Mouse (Mus musculus) frontal cortex, adult (tissue): ENCODE measurements around the gene Atp8a2.

ENCODE experiments used
- ATAC-seq: cut with Nextera tagmentation; 2 replicates; pipeline ENCODE4 v1.9.2; 2017; ENCODE audit warnings: mild to moderate bottlenecking, moderate library complexity, mixed read lengths; ENCODE audit not compliant: low TSS enrichment

Gene Atp8a2

DNA sequence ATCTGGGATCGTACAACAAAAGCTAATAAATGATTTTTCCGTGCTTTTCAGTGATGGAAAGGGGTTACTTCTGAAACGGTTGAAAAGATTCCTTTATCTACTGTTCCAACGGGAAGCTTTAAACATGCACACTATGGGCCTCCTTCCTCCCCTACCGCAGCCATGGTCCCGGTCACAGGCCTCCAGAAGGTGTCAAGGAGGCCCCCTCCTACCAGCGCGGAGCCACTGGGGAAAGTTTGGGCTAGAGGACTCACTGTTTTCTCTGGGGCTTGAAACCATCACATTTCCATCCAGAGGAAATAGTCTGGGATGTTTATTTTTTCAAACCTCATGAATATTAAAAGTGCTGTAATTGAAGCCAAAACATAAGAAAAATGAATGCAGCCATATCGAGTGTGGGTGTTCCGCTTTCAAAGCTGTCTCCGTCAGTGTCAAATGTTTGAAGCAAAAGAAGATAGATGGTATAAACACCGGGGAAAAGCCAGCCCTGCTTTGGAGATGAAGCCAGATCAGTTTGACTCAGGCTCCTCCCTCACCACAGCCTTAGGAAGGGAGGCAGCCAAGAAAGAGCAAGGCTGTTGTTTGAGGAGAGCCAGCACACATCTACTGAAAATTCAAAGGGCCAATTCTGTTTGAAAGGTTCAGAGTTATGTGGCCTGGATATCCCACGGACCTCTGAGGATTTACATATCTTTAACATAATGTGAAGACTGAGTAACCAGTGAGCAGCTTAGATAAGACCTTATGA, 481.1 kb downstream of the Atp8a2 start:
- peak; percentile 90 for ATAC-seq

GRCm38 (mm10) chr14:59709505-59710335, 487.3 kb downstream of the Atp8a2 start:
- ATAC-seq: no peak

DNA sequence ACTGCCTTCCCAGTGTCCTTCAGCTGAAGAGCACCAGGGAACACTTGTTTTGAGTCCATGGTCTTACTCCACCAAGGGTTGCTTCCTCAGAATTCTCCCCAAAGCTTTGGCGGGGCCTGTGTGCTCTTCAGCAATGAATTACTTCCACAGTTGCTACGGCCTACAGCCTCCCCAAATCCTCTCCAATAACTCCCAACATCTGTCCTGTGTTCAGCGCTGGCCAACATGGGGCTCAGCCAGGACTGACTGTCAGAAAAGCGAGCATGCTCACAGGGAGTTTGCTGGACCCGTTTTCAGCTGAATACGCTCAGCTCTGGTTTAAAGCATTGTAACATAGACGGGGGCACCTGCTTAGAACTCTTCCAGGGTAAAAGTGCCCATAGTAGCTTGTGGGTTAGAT, 489.0 kb downstream of the Atp8a2 start:
- no peak for ATAC-seq

GRCm38 (mm10) chr14:59705326-59706058, 491.5 kb downstream of the Atp8a2 start:
- ATAC-seq: no peak

- ATAC-seq: no peak
These were observed 495.5 kb downstream of the Atp8a2 start for GRCm38 (mm10) chr14:59701492-59701891.

DNA sequence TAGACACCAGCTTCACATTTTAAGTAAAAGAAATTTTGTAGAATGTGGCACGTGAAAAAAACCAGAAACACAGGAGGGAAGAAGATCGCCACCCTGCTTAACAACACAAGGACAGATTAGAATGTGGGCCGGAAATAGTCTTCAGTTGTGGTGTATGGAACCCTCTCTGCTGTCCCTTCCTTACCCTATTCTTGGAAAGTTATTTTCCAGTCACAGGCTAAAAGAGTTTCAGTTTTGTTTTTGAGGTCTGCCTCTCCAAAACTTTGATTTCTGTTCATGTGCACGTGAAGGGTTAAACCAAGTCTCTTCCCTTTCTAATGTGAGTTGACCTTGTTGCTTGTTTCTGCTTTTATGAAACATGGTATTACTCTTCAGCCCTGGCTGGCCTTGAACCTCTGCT, 501.8 kb downstream of the Atp8a2 start:
- no peak for ATAC-seq

DNA sequence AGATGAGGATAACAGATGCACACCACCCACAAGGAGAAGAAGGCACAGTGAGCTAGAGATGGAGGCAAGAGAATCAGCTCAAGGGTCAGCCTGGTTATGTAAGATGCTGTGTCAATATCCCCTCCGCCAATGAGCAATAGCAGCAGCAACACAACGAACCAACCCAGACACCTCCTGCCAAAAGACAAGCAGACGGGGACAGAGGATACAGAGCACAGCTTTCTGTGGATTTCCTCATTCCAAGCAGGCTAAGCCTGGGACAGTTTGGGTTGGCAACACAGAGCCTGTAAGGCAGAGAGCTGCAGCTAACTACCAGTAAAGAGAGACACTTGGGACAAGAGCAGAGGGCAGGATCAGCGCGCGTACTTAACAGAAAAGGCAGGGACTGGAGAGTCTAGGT, 504.8 kb downstream of the Atp8a2 start:
- no peak for ATAC-seq

DNA sequence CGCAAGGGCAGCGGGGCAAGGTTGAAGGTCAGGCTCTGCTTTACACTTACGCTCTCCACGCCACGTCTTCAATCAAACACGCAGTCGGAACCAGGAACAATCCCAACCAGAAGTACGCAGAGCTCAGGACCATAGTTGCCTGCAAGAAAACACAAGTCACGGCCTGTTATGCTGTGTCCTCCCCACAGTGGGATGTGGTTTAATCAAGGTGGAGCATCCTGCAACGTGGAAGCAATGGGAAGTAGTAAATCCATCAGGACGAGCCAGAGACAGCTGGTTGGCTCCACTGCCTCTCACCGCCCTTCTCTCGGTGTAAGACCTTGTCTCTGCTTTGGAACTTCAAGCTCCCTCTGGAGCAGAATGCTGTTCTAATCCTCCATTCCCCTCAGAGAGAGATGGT, 505.6 kb downstream of the Atp8a2 start:
- no peak for ATAC-seq

GRCm38 (mm10) chr14:59690954-59691353, 506.0 kb downstream of the Atp8a2 start:
- ATAC-seq: no peak

- no peak for ATAC-seq
These were observed 507.4 kb downstream of the Atp8a2 start for GRCm38 (mm10) chr14:59689596-59689995.

GRCm38 (mm10) chr14:59686229-59686628, 510.8 kb downstream of the Atp8a2 start:
- no peak for ATAC-seq

DNA sequence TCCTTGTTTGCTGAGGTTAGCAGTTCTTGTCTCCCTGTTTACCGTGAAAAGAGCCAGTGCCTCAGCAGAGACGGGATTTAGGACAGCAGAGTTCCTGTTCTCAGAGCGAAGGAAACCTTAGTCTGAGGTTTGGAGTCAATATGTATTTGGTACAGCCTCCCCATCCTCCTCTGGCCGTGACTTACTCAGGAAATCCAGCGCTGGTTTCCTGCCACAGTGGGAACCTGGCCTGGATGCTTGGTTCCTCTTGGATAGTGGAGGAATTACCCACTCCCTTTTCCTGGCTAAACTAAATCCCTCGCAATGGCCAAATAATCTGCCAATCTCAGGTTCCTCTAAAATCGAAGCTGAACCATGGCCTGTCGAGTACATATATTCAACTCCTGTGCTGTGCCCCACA, 511.6 kb downstream of the Atp8a2 start:
- ATAC-seq: no peak

GRCm38 (mm10) chr14:59681906-59682305, 515.1 kb downstream of the Atp8a2 start:
- ATAC-seq: no peak

DNA sequence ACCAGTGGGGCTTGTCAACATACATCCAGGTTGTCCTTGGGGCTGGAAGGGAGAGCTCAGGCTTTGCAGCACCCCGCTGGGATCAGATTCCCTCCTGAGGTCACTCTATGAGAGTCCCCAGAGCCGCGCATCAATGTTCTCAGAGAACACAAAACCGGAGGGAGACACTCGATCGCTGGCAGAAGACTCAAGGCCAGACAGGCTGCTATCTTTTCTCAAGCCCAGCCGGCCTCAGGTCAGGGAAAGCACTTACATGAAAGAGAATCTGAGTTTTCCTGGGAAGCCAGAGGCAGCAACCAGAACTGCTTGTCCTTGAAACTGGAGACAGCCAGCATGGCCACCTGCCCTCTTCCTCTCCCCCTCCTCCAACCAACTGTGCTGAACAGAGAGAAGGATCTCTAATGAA, 519.4 kb downstream of the Atp8a2 start:
- no peak for ATAC-seq

DNA sequence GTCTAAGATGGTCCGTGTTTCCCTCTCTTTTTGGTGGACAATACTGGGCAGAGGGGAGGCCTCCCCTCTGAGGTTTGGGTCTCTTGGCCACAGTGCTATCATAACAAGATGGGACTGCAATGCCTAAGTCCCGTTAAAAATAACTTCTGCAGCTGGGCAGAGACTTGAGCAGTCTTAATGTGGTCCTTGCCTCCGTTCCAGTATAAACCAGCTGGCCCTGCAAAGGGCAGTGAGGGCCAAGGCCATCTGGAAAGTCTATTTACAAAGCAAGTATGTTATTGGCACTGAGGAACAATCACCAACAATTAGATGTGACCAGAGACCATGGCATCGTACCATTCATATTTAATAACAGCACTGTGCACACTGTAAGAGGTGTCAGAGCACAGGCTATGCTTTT, 521.6 kb downstream of the Atp8a2 start:
- ATAC-seq: no peak

GRCm38 (mm10) chr14:59674556-59674955, 522.4 kb downstream of the Atp8a2 start:
- ATAC-seq: no peak

GRCm38 (mm10) chr14:59672893-59673515, 524.0 kb downstream of the Atp8a2 start:
- no peak for ATAC-seq

GRCm38 (mm10) chr14:59657098-59657497, 539.9 kb downstream of the Atp8a2 start:
- ATAC-seq: no peak

- peak; percentile 87 for ATAC-seq
These were observed 540.4 kb downstream of the Atp8a2 start for GRCm38 (mm10) chr14:59656591-59656990.

DNA sequence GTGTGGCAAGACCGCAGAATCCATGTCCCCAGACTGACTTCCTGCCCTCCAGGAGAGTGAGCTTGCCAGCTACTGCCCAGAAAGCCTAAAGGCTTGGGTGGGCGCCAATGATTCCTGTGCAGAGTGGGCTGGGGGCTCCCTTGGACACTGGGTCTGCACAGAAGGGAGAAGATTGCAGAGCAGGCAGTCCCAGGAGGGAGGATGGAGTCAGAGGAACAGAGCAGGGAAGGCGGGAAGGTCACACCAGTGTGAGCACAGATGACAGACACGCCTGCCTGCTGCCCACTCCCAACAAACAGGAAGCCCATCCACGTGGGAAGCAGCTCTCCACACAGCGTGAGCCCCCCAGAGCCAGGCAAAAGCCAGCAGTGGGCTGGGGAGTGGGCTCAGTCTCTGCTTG, 547.6 kb downstream of the Atp8a2 start:
- ATAC-seq: no peak

GRCm38 (mm10) chr14:59648611-59649010, 548.4 kb downstream of the Atp8a2 start:
- no peak for ATAC-seq
